8 mouse cellular contexts compared by ENCODE assay signal in the genomic region with DNA sequence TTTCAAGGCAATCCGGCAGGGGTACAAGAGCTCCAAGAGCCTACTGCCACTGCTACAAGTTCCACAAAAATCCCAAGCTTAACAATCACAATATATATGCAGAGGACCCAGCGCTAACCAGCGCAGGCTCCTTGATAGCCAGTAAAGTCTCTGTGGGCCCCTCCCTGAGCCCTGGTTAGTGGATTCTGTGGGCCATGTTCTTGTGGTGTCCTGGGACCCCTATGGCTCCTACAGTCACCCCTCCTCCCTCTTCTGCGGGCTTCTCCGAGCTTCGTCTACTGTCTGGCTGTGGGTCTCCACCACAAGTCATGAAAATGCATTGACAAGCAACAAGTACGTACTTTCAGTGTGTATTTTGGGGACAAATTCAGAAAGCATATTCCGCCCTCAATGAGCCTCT. TPM values are rescaled to one million over a fixed set of nuclear protein-coding genes. Genes with fewer than 3 reads are reported as not detected.
DNase-seq lines count a peak whose midpoint lies in the region; ATAC-seq and TF ChIP-seq lines count a peak whose summit lies in the region.

No protein-coding gene starts in this region.

- peak overlapping the region; percentile 88 for H3K27ac ChIP-seq in heart, embryonic 10.5 days
- peak overlapping the region; percentile 73 for H3K27ac ChIP-seq in embryonic facial prominence, embryonic 13.5 days
- H3K27ac ChIP-seq in intestine, postnatal 0 days (ENCODE audit: low read depth, low read length): no peak overlapping the region
- peak overlapping the region; percentile 79; the same call in 1 of the 2 replicates for H3K27ac ChIP-seq in midbrain, embryonic 15.5 days

- WGBS in heart, embryonic 10.5 days: 2% methylated on average over 8 of the region's 8 CpGs
- 5% methylated on average over 8 of the region's 8 CpGs for WGBS in embryonic facial prominence, embryonic 13.5 days
- WGBS in intestine, postnatal 0 days: 2% methylated on average over 8 of the region's 8 CpGs
- WGBS in midbrain, embryonic 15.5 days: 3% methylated on average over 8 of the region's 8 CpGs

- ATAC-seq in embryonic facial prominence, embryonic 13.5 days (ENCODE audit: insufficient number of reproducible peaks, insufficient read depth, low FRiP score, low TSS enrichment, low read depth): no peak
- no peak for ATAC-seq in intestine, postnatal 0 days
- ATAC-seq in midbrain, embryonic 15.5 days (replicated peaks): 0 out of 2 replicates have a peak, but pooled peaks have one; percentile 4

- peaks cover 33% of the 10 kb centered on the region for H3K36me3 ChIP-seq in heart, embryonic 10.5 days
- peaks cover 34% of the 10 kb centered on the region for H3K36me3 ChIP-seq in E14TG2a.4 (ENCODE audit: insufficient read depth, low read length)
- H3K36me3 ChIP-seq in embryonic facial prominence, embryonic 13.5 days: peaks cover 30% of the 10 kb centered on the region
- peaks cover 14% of the 10 kb centered on the region for H3K36me3 ChIP-seq in intestine, postnatal 0 days (ENCODE audit: control insufficient read depth, insufficient read depth)
- H3K36me3 ChIP-seq in midbrain, embryonic 15.5 days (replicated peaks): peaks cover 15% of the 10 kb centered on the region; the same call in 1 of the 2 replicates

- H3K4me2 ChIP-seq in embryonic facial prominence, embryonic 13.5 days: peak overlapping the region; percentile 93
- H3K4me2 ChIP-seq in intestine, postnatal 0 days (replicated peaks; ENCODE audit: low read depth): peak overlapping the region; percentile 91
- peak overlapping the region; percentile 98 for H3K4me2 ChIP-seq in midbrain, embryonic 15.5 days

- no peak for TF ChIP-seq CTCF in E14TG2a.4 (conservative IDR thresholded peaks at IDR 0.05; ENCODE audit: low read length)
- no peak for TF ChIP-seq CTCF in intestine, postnatal 0 days (IDR thresholded peaks at IDR 0.05; ENCODE audit: low read depth)

- H3K9ac ChIP-seq in embryonic facial prominence, embryonic 13.5 days: peak overlapping the region; percentile 89
- peak overlapping the region; percentile 82 for H3K9ac ChIP-seq in intestine, postnatal 0 days (ENCODE audit: low read depth, low read length)
- peak overlapping the region; percentile 56 for H3K9ac ChIP-seq in midbrain, embryonic 15.5 days

- H3K27me3 ChIP-seq in heart, embryonic 10.5 days (ENCODE audit: insufficient read depth, poor library complexity, severe bottlenecking): no peaks in the 10 kb centered on the region
- H3K27me3 ChIP-seq in E14TG2a.4 (ENCODE audit: insufficient read depth, low read length): no peaks in the 10 kb centered on the region
- no peaks in the 10 kb centered on the region for H3K27me3 ChIP-seq in embryonic facial prominence, embryonic 13.5 days
- H3K27me3 ChIP-seq in intestine, postnatal 0 days (replicated peaks; ENCODE audit: control insufficient read depth, insufficient read depth, low read length): no peaks in the 10 kb centered on the region
- no peaks in the 10 kb centered on the region for H3K27me3 ChIP-seq in midbrain, embryonic 15.5 days (replicated peaks)

- no peak for DNase-seq in heart, embryonic 10.5 days (ENCODE audit: low spot score)
- no peak for DNase-seq in heart, adult 11 months
- no peak for DNase-seq in layer of hippocampus, postnatal 36 days
- DNase-seq in layer of hippocampus, postnatal 25 days (ENCODE audit: extremely low spot score in 1 of 2, low spot score in 1 of 2): no peak

- H3K9me3 ChIP-seq in heart, embryonic 10.5 days: no peaks in the 10 kb centered on the region
- no peaks in the 10 kb centered on the region for H3K9me3 ChIP-seq in E14TG2a.4 (ENCODE audit: low read length)
- no peaks in the 10 kb centered on the region for H3K9me3 ChIP-seq in embryonic facial prominence, embryonic 13.5 days
- no peaks in the 10 kb centered on the region for H3K9me3 ChIP-seq in intestine, postnatal 0 days (ENCODE audit: control insufficient read depth)
- H3K9me3 ChIP-seq in midbrain, embryonic 15.5 days: no peaks in the 10 kb centered on the region

- peaks cover 6% of the 10 kb centered on the region; the same call in 1 of the 2 replicates for H3K4me1 ChIP-seq in heart, embryonic 10.5 days
- peaks cover 13% of the 10 kb centered on the region for H3K4me1 ChIP-seq in E14TG2a.4 (replicated peaks; ENCODE audit: low read depth, low read length)
- H3K4me1 ChIP-seq in embryonic facial prominence, embryonic 13.5 days: peaks cover 14% of the 10 kb centered on the region
- no peaks in the 10 kb centered on the region for H3K4me1 ChIP-seq in intestine, postnatal 0 days (replicated peaks; ENCODE audit: control insufficient read depth, insufficient read depth, low read length)
- peaks cover 19% of the 10 kb centered on the region for H3K4me1 ChIP-seq in midbrain, embryonic 15.5 days

- H3K4me3 ChIP-seq in heart, embryonic 10.5 days: peak overlapping the region; percentile 82
- peak overlapping the region; percentile 95 for H3K4me3 ChIP-seq in E14TG2a.4 (replicated peaks; ENCODE audit: low read length)
- H3K4me3 ChIP-seq in embryonic facial prominence, embryonic 13.5 days: peak overlapping the region; percentile 80
- peak overlapping the region; percentile 79 for H3K4me3 ChIP-seq in intestine, postnatal 0 days (ENCODE audit: low read depth, low read length)
- H3K4me3 ChIP-seq in midbrain, embryonic 15.5 days: peak overlapping the region; percentile 79

RNA-seq across cellular contexts. Expression of a gene that starts 0.6 kb away (rescaled TPM):
- polyA plus RNA-seq in heart, embryonic 10.5 days (2016; fragmentation: Nextera tagmentation; extraction: Ambion mirVana): 30.8 and 47.8 TPM in 2 replicates
- polyA plus RNA-seq in embryonic facial prominence, embryonic 13.5 days (2015; fragmentation: Nextera tagmentation; extraction: Ambion mirVana): 48.6 and 49.5 TPM in 2 replicates
- 15.2 and 18.1 TPM in 2 replicates for polyA plus RNA-seq in intestine, postnatal 0 days (2015; fragmentation: Nextera tagmentation; extraction: Ambion mirVana)
- 23.2 and 23.7 TPM in 2 replicates for polyA plus RNA-seq in midbrain, embryonic 15.5 days (2015; fragmentation: Nextera tagmentation; extraction: Ambion mirVana)
- total RNA-seq in layer of hippocampus, postnatal 36 days (2021): 10 to 100 TPM; 23.9 TPM
- 10 to 100 TPM; 20.5 to 22.7 TPM for total RNA-seq in layer of hippocampus, postnatal 25 days (2021)

RNA-seq across cellular contexts. Expression of a gene that starts 0.9 kb away (rescaled TPM):
- 58.2 and 73.7 TPM in 2 replicates for polyA plus RNA-seq in heart, embryonic 10.5 days (2016; fragmentation: Nextera tagmentation; extraction: Ambion mirVana)
- polyA plus RNA-seq in embryonic facial prominence, embryonic 13.5 days (2015; fragmentation: Nextera tagmentation; extraction: Ambion mirVana): 55.7 and 58.3 TPM in 2 replicates
- polyA plus RNA-seq in intestine, postnatal 0 days (2015; fragmentation: Nextera tagmentation; extraction: Ambion mirVana): 75.3 and 75.7 TPM in 2 replicates
- 32.8 and 33.4 TPM in 2 replicates for polyA plus RNA-seq in midbrain, embryonic 15.5 days (2015; fragmentation: Nextera tagmentation; extraction: Ambion mirVana)
- total RNA-seq in layer of hippocampus, postnatal 36 days (2021): 10 to 100 TPM; 45.1 to 51.9 TPM
- total RNA-seq in layer of hippocampus, postnatal 25 days (2021): 10 to 100 TPM; 47.5 to 51.0 TPM

RNA-seq across cellular contexts. Expression of a gene that starts 17.6 kb away (rescaled TPM):
- polyA plus RNA-seq in heart, embryonic 10.5 days (2016; fragmentation: Nextera tagmentation; extraction: Ambion mirVana): 5.3 and 6.6 TPM in 2 replicates
- 12.4 and 12.5 TPM in 2 replicates for polyA plus RNA-seq in embryonic facial prominence, embryonic 13.5 days (2015; fragmentation: Nextera tagmentation; extraction: Ambion mirVana)
- 2.2 and 2.4 TPM in 2 replicates for polyA plus RNA-seq in intestine, postnatal 0 days (2015; fragmentation: Nextera tagmentation; extraction: Ambion mirVana)
- polyA plus RNA-seq in midbrain, embryonic 15.5 days (2015; fragmentation: Nextera tagmentation; extraction: Ambion mirVana): 7.1 and 7.6 TPM in 2 replicates
- total RNA-seq in layer of hippocampus, postnatal 36 days (2021): 10 to 100 TPM; 12.2 to 13.1 TPM
- total RNA-seq in layer of hippocampus, postnatal 25 days (2021): 10 to 100 TPM in 1 of 2 experiments, 1 to 10 TPM in 1; 9.6 to 12.3 TPM
